Mouse (Mus musculus): ENCODE measurements around the gene Onecut1. TPM values are rescaled to one million over a fixed set of nuclear protein-coding genes. Genes with fewer than 3 reads are reported as not detected.

The Onecut1 gene
- total RNA-seq, 1 experiment from 2014 or later, result not detected

DNA sequence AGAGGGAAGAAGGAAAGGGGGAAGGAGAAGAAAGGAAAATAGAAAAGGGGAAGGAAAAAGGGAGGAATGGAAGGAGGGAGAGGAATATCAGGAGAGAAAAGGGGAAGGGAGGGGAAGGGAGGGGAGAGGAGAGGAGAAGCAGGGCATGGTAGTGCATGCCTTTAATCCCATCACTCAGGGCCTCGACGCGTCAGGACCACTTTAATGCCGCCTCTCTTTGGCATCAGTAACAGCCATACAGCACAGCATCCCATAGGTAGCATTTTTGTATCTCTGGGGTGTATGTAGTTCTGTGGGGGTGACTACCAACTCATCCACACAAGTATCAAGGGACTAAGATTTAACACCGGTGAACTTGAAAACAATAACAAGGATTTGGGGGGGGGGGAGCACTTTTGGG, 68.9 kb downstream of the Onecut1 start:
- ATAC-seq (replicated peaks in 1 of 2; ENCODE audit: insufficient read depth in 1 of 2, low FRiP score in 2 of 2, low TSS enrichment in 1 of 2, low read depth in 1 of 2, poor library complexity in 2 of 2, severe bottlenecking in 2 of 2), result no peak

DNA sequence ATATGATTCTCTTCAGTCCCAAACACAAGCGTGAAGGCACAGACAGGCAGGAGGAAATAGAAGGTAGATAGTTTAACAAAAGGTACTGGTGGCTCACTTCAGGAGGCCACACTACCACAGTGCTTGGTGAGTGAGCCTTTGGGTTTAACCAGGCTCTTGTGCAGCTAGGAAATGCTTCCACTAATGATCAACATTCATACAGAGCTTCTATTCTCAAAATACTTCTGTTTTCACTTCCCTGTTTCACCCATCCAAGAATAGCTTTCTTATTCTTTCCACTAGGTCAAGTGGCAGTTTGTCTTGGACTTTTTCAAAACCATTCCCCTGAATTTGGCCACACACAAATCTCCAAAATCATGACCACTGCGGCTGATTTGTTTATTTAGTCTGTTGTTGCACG, 73.6 kb downstream of the Onecut1 start:
- 0 out of 4 replicates have a peak, but pooled peaks of 1 of the 2 experiments have one; percentile 4 for ATAC-seq (replicated peaks in 1 of 2; ENCODE audit: insufficient read depth in 1 of 2, low FRiP score in 2 of 2, low TSS enrichment in 1 of 2, low read depth in 1 of 2, poor library complexity in 2 of 2, severe bottlenecking in 2 of 2)

DNA sequence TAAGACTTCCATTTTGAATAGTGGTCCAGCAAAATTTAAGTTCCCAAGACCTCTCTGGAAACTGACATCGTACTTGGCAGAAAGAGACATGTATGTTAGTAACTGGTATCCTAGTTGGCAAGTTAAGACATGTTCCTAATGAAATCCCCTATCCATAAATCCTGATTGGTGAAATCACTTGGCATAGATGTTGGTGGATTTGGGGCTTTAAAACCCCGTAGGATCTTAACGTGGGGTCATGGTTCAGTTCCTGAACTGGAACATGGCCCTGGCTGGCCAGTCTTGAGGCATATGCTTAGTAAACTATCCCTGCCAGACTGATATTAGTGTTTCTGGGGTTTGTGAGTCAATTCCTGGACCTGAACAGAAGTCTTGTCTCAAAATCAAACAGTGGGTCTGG, 76.0 kb downstream of the Onecut1 start:
- no peak for ATAC-seq (replicated peaks in 1 of 2; ENCODE audit: insufficient read depth in 1 of 2, low FRiP score in 2 of 2, low TSS enrichment in 1 of 2, low read depth in 1 of 2, poor library complexity in 2 of 2, severe bottlenecking in 2 of 2)

DNA sequence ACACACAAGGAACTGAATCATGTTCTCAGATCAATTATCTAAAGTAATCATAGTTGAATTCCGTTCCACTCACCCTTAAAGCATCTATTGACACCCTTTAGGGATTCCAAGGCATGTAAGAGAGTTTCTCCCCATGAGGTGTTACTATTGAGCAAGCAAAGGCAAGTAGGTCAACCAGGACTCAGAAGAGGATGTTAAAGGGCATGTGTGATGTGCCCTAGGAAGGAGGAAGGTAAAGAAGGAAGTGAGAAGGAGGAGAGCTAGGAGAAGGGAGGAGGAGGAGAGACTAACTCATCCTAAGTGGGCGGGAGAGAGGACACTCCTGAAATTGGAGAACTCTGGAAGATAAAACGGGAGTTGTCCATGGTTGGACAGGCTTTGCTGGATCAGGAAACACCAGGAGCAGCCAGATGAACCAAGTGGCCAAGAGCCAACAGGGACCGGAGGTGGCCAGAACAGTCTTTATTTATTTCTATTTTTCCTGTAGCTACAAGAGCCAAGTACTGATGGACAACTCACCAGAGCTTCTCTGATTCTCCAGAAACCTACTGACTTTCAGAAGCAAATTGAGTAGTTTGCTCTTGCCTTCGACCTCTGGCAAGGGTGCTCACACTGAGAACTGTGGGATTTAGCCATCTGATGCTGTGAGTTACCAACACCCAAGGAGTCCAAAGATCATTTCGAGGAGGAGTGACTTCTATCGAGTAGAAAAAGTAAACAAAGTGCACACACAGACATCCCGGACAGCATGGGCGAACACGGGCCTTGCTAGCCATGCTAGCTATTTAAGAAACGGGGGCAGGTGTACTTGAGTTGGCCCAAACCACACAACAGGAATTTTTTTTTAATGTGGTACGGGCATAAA, 77.2 kb downstream of the Onecut1 start:
- ATAC-seq (replicated peaks in 1 of 2; ENCODE audit: insufficient read depth in 1 of 2, low FRiP score in 2 of 2, low TSS enrichment in 1 of 2, low read depth in 1 of 2, poor library complexity in 2 of 2, severe bottlenecking in 2 of 2), result no peak

Other genes with a start within 250 kb of the Onecut1 start
- gene Fam214a, start 91.0 kb downstream of the Onecut1 start, total RNA-seq (2017), result 29.0 and 36.5 TPM in 2 replicates
- gene Arpp19, start 175.7 kb downstream of the Onecut1 start, total RNA-seq (2017), result 98.1 and 107 TPM in 2 replicates
- gene Myo5a, start 209.1 kb downstream of the Onecut1 start, total RNA-seq (2017), result 137 and 162 TPM in 2 replicates

Measured in hematopoietic stem cell, adult 5-6 weeks (primary cell).